Mouse (Mus musculus): Measurements from ENCODE around the gene Vamp1. TPM values are rescaled to one million over a fixed set of nuclear protein-coding genes. Genes with fewer than 3 reads are reported as not detected.
A peak's percentile ranks its signal among the peaks of the same experiment; 100 is the strongest.

Gene Vamp1
- total and polyA plus RNA-seq, 3 experiments = 1.9 to 4.6 (median 3.1) TPM

DNA sequence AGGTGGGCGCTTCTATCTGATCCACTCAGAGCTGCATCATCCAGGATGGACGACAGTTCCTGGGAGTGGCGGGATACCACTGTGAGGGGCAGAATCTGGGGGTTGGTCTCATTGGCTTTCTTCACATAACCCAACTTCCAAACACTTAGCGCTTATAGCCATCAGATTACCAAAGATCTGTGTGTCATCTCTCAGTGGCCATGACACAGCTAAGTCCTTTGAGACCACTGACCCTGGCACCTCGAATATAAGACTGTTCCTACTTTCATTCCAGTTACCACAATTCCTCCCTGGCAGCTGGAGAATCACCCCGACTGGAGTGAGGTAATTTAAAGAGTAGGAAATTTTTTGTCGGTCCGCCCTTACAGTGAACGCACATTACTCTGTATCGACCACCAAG, 29.1 kb upstream of the Vamp1 start:
- no peak for TF ChIP-seq PAX5 (IDR thresholded peaks at IDR 0.05; ENCODE audit: low read length)
- no peak for TF ChIP-seq POLR2AphosphoS2 (IDR thresholded peaks at IDR 0.05; ENCODE audit: low read depth, low read length)
- TF ChIP-seq BHLHE40 (IDR thresholded peaks at IDR 0.05; ENCODE audit: low read depth, low read length) = no peak
- TF ChIP-seq CTCF (conservative IDR thresholded peaks at IDR 0.05 in 1 of 2, IDR thresholded peaks at IDR 0.05 in 1 of 2; ENCODE audit: low read depth in 2 of 2, low read length in 2 of 2) = no peak
- no peak for TF ChIP-seq MXI1 (IDR thresholded peaks at IDR 0.05; ENCODE audit: low read depth, low read length)
- no peak for TF ChIP-seq UBTF (IDR thresholded peaks at IDR 0.05; ENCODE audit: low read depth, low read length)
- TF ChIP-seq NRF1 (IDR thresholded peaks at IDR 0.05; ENCODE audit: low read depth, low read length) = no peak
- no peak for TF ChIP-seq MAZ (IDR thresholded peaks at IDR 0.05; ENCODE audit: low read depth, low read length)
- TF ChIP-seq EP300 (IDR thresholded peaks at IDR 0.05; ENCODE audit: low read length) = no peak
- no peak for TF ChIP-seq SMC3 (IDR thresholded peaks at IDR 0.05; ENCODE audit: low read depth, low read length)
- TF ChIP-seq RCOR1 (conservative IDR thresholded peaks at IDR 0.05; ENCODE audit: low read depth, low read length) = no peak
- TF ChIP-seq NELFE (IDR thresholded peaks at IDR 0.05; ENCODE audit: low read depth, low read length) = no peak
- TF ChIP-seq POLR2A (IDR thresholded peaks at IDR 0.05; ENCODE audit: low read depth, low read length) = no peak
- TF ChIP-seq MYC (IDR thresholded peaks at IDR 0.05; ENCODE audit: low read depth, low read length) = no peak
- no peak for TF ChIP-seq RAD21 (IDR thresholded peaks at IDR 0.05; ENCODE audit: low read depth, low read length)
- no peak for TF ChIP-seq ZKSCAN1 (IDR thresholded peaks at IDR 0.05; ENCODE audit: borderline replicate concordance, low read depth, low read length)
- DNase-seq (ENCODE audit: extremely low read depth) = no peak
- Histone ChIP-seq H3K79me2 (replicated peaks; ENCODE audit: control insufficient read depth, extremely low read depth, insufficient read depth, poor library complexity, severe bottlenecking) (peaks cover 25% of the 10 kb centered on the region), H3K4me2 (ENCODE audit: insufficient read depth, low read depth, poor library complexity, severe bottlenecking) (no peak overlapping the region), H3K4me3 (replicated peaks in 1 of 3; ENCODE audit: low read depth in 2 of 3, low read length in 2 of 3, poor library complexity in 1 of 3) (no peak overlapping the region), H3K27me3 (replicated peaks) (no peaks in the 10 kb centered on the region), H3K36me3 (replicated peaks in 1 of 2; ENCODE audit: control insufficient read depth in 1 of 2, insufficient read depth in 1 of 2, low read length in 1 of 2) (peaks cover 68 to 80% of the 10 kb centered on the region in 2 experiments), H3K9me3 (replicated peaks; ENCODE audit: low read length) (no peaks in the 10 kb centered on the region), H3K4me1 (ENCODE audit: control insufficient read depth in 1 of 2, insufficient read depth in 2 of 2) (peaks cover 0 to 13% of the 10 kb centered on the region in 2 experiments; a peak in 2 of 4 replicates), H3K9ac (ENCODE audit: insufficient read depth, low read depth) (no peak overlapping the region), H3K27ac (ENCODE audit: insufficient read depth, low read depth) (no peak overlapping the region)
- in situ Hi-C loops (cut with MboI; ENCODE audit: low pct_ligation_motif_present, low pct_unique_long_range_greater_than_20kb, low sequenced_read_pairs) (no loop called here), dilution Hi-C loops (cut with MboI; ENCODE audit: extremely low pct_ligation_motif_present, extremely low pct_unique_long_range_greater_than_20kb, low sequenced_read_pairs) (no loop called here)

- no peak for DNase-seq (ENCODE audit: extremely low read depth)
- dilution Hi-C loops (cut with MboI; ENCODE audit: extremely low pct_ligation_motif_present, extremely low pct_unique_long_range_greater_than_20kb, low sequenced_read_pairs) = no loop called here
Measured at GRCm38 (mm10) chr6:125190816-125191215, 24.5 kb upstream of the Vamp1 start.

More at GRCm38 (mm10) chr6:125190816-125191215, 24.5 kb upstream of the Vamp1 start:
- Histone ChIP-seq H3K36me3 (replicated peaks in 1 of 2; ENCODE audit: control insufficient read depth in 1 of 2, insufficient read depth in 1 of 2, low read length in 1 of 2) (peaks cover 37 to 56% of the 10 kb centered on the region in 2 experiments), H3K4me3 (replicated peaks in 1 of 3; ENCODE audit: low read depth in 2 of 3, low read length in 2 of 3, poor library complexity in 1 of 3) (peak overlapping the region; percentile 81 to 100 (median 87)), H3K4me1 (ENCODE audit: control insufficient read depth in 1 of 2, insufficient read depth in 2 of 2) (peaks cover 0 to 21% of the 10 kb centered on the region in 2 experiments; a peak in 2 of 4 replicates), H3K27ac (ENCODE audit: insufficient read depth, low read depth) (no peak overlapping the region), H3K9me3 (replicated peaks; ENCODE audit: low read length) (no peaks in the 10 kb centered on the region), H3K4me2 (ENCODE audit: insufficient read depth, low read depth, poor library complexity, severe bottlenecking) (peak overlapping the region; percentile 69), H3K79me2 (replicated peaks; ENCODE audit: control insufficient read depth, extremely low read depth, insufficient read depth, poor library complexity, severe bottlenecking) (peaks cover 39% of the 10 kb centered on the region), H3K27me3 (replicated peaks) (no peaks in the 10 kb centered on the region), H3K9ac (ENCODE audit: insufficient read depth, low read depth) (peak overlapping the region; percentile 63)
- TF ChIP-seq NELFE (IDR thresholded peaks at IDR 0.05; ENCODE audit: low read depth, low read length) (no peak), CTCF (conservative IDR thresholded peaks at IDR 0.05 in 1 of 2, IDR thresholded peaks at IDR 0.05 in 1 of 2; ENCODE audit: low read depth in 2 of 2, low read length in 2 of 2) (no peak), PAX5 (IDR thresholded peaks at IDR 0.05; ENCODE audit: low read length) (no peak)
- in situ Hi-C loops (cut with MboI; ENCODE audit: low pct_ligation_motif_present, low pct_unique_long_range_greater_than_20kb, low sequenced_read_pairs) = no loop called here

Measured in CH12.LX (cell line).